Mouse (Mus musculus): ENCODE results near the gene Prpsap1.

DNA sequence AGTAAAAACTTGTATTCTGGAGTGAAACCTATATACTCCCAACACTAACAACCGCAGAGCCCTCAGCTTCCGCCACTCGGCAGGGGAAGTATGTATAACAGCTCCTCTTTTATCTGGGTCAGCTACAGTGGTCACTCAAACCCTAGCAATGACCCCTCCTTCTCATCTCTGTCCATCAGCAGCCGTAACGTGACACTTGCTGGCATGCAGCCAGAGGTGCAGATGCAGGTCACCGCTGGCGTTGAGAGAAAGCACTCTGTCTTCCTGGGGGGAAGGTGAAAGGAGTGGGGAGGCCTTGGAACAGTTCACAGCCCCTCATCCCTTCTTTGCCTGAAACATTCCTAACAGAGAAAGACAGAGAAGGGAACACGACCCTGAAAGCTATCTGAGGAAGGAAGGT, 14.2 kb downstream of the Prpsap1 start:
- TF ChIP-seq POLR2A (IDR thresholded peaks at IDR 0.05; ENCODE audit: borderline replicate concordance, insufficient read depth, low read length) = no peak
- TF ChIP-seq CTCF (IDR thresholded peaks at IDR 0.05; ENCODE audit: borderline replicate concordance, insufficient read depth, low read depth, low read length) = no peak
